Mouse (Mus musculus): ENCODE measurements around the gene Zfp800. TPM values are rescaled to one million over a fixed set of nuclear protein-coding genes. Genes with fewer than 3 reads are reported as not detected.

The Zfp800 gene
- polyA plus RNA-seq, 1 experiment from 2014 or later: 28.1 TPM

DNA sequence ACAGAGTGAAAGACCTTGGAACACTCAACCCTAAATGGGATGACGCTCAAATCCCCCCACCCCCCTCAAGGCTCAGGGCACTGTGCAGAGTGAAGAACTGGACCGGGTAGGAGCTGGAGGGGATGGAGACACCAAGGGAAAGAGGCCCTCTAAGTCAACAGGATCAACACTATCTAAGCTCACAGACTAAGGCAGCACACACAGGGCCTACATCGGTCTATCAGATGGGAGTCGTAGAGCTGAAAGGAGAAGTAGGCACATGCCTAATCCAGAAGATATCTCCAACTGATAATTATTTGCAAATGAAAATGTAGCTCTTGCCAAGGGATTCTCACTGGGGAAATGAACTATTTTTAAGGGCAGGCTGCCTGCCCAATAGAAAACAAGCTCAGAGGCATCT, 176.8 kb downstream of the Zfp800 start:
- no peak for ATAC-seq (ENCODE audit: low FRiP score)
- Histone ChIP-seq H3K4me2 (no peak overlapping the region), H3K9ac (no peak overlapping the region), H3K4me3 (replicated peaks) (no peak overlapping the region), H3K27ac (no peak overlapping the region), H3K9me3 (no peaks in the 10 kb centered on the region), H3K36me3 (replicated peaks) (no peaks in the 10 kb centered on the region), H3K27me3 (no peaks in the 10 kb centered on the region), H3K4me1 (no peaks in the 10 kb centered on the region)
- WGBS: 89% methylated on average over 4 of the region's 4 CpGs

DNA sequence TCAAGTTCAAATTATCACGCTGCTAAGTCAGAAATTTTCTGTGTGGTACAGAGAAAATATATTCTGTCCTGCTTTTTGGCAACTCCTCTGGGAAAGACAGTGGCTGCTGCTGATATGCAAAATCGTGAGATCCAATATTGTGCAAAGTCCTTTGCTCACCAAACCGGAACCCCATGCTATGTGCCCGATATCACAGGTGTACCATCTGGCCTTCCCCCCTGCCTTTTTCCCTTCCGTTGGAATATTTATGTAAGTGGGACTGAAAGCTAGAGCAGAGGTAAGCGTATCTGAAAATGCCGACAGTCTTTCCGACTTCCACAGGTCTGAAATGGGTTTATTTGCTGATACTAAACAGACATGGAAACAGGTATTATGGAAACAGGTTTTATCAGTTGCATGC, 179.4 kb downstream of the Zfp800 start:
- ATAC-seq (ENCODE audit: low FRiP score): no peak
- Histone ChIP-seq H3K36me3 (replicated peaks) (no peaks in the 10 kb centered on the region), H3K4me3 (replicated peaks) (no peak overlapping the region), H3K4me1 (no peaks in the 10 kb centered on the region), H3K9me3 (no peaks in the 10 kb centered on the region), H3K27ac (no peak overlapping the region), H3K4me2 (no peak overlapping the region), H3K27me3 (no peaks in the 10 kb centered on the region), H3K9ac (no peak overlapping the region)
- WGBS: 91% methylated on average over 8 of the region's 8 CpGs

DNA sequence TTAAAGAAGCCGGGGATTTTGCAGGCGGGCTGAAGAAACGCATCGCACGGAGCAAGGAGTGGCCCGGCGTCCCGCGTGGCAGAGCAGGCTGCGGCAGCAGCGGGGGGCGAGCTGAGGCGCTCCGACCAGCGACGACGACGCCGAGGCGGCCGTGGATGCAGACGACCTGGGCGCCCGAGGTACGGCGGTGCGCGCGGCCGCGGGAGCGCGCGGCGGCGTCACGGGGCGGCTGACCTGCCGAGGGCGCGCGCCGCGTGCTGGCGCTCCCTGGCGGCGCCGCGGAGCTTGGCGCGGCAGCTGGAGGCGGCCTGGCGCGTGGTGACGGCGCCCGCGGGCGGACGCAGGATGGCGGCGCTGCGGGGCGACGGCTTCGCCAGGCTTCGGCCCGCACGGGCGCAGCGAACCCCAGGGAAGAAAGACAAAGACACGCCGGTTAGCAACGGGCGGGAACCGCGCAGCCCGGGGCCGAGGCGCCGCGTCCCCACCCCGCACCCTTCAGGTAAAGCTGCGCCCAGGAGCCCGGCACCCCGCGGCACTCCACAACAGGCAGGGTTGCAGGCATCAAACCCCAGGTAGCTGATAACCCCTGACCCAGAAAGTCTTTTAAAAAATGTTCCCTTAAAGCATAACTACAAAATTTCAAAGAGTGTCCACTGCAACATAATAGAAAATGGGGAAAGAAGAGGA, 182.4 kb downstream of the Zfp800 start:
- no peaks in the 10 kb centered on the region for H3K9me3 ChIP-seq
- peak overlapping the region; percentile 69 for H3K9ac ChIP-seq
- no peaks in the 10 kb centered on the region for H3K4me1 ChIP-seq
- peak overlapping the region; percentile 83 for H3K4me2 ChIP-seq
- H3K4me3 ChIP-seq (replicated peaks): peak overlapping the region; percentile 63
- WGBS: under 1% methylated on average over 66 of the region's 87 CpGs
- 0 out of 2 replicates have a peak overlapping the region, but pooled peaks have one; percentile 13 for H3K27ac ChIP-seq
- H3K36me3 ChIP-seq (replicated peaks): no peaks in the 10 kb centered on the region
- H3K27me3 ChIP-seq: no peaks in the 10 kb centered on the region
- ATAC-seq (ENCODE audit: low FRiP score): peak; percentile 94

DNA sequence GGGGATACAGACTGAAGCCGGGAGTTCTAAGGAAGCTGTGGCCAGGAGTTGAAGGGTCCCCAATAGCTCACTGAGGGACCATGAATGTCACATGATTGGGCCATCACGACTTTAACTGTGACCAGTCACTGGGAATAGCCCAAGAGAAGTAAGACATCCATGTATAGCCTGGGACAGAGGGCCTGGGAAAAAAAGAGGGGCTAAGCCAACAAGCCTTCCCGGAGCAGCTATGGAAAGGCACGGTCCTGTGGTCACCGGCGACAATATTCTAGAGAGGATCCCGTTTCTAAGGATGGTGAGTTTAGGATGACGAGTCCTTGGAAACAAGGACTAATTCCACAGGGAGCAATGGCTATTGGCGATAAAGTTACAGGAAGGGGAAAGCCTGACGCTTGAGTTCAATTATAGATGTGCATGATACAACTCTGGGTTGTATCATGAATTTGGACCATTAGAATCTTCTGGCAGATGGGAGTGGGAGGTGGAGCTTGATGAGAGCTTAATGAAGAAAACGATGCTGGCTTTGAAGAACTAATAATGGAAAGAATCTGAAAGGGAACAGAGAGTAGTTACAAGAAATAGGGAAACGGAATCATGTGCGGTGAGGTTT, 183.0 kb downstream of the Zfp800 start:
- H3K4me3 ChIP-seq (replicated peaks): peak overlapping the region; percentile 63

DNA sequence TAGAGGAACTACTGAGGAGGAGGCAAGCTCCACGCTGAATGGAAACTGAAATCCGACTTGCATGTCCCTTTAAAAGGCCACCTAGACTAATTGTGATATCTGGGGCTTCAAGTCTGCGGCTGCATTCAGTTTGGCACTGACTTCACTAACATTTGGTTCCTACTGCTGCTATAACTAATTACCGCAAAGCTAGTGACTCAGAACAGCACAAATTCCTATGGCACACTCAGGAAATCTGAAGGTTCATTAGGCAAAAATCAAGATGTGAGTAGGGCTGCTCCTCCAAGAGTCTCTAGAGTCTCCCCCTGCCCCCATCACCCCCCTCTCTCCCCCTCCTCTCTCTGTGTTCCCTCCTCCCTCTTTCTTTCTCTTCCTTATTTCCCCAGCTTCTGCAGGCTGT, 194.4 kb downstream of the Zfp800 start:
- no peak overlapping the region for H3K27ac ChIP-seq
- no peak overlapping the region for H3K9ac ChIP-seq
- no peak overlapping the region for H3K4me3 ChIP-seq (replicated peaks)
- no peaks in the 10 kb centered on the region for H3K36me3 ChIP-seq (replicated peaks)
- H3K4me1 ChIP-seq: no peaks in the 10 kb centered on the region
- H3K4me2 ChIP-seq: no peak overlapping the region
- WGBS: 47% methylated on average over 4 of the region's 4 CpGs
- no peaks in the 10 kb centered on the region for H3K9me3 ChIP-seq
- H3K27me3 ChIP-seq: no peaks in the 10 kb centered on the region
- no peak for ATAC-seq (ENCODE audit: low FRiP score)

More for the DNA sequence above, 183.0 kb downstream of the Zfp800 start:
- Histone ChIP-seq H3K27ac (0 out of 2 replicates have a peak overlapping the region, but pooled peaks have one; percentile 13), H3K36me3 (replicated peaks) (no peaks in the 10 kb centered on the region), H3K4me2 (peak overlapping the region; percentile 83), H3K4me1 (no peaks in the 10 kb centered on the region), H3K9me3 (no peaks in the 10 kb centered on the region), H3K27me3 (no peaks in the 10 kb centered on the region), H3K9ac (peak overlapping the region; percentile 69)
- peak; percentile 24; the same call in 1 of the 2 replicates for ATAC-seq (ENCODE audit: low FRiP score)
- 35% methylated on average over 13 of the region's 13 CpGs for WGBS

DNA sequence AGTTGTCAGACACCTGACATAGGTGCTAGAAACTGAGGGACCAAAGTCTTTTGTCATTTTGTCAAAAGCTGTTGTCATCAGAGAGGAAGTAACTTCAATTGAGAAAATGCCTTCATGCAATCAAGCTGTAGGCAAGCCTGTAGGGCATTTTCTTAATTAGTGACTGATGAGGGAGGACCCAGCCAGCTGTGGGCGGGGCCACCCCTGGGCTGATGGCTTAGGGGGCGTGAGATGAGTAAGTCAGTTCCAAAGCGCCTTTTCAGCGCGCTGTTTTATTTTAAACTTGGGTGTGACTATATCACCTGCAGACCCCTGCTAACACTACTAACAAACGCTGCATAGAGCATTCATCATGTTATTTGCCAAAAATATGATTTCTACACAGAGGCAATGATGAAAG, 195.0 kb downstream of the Zfp800 start:
- Histone ChIP-seq H3K4me2 (no peak overlapping the region), H3K27me3 (no peaks in the 10 kb centered on the region), H3K4me1 (no peaks in the 10 kb centered on the region), H3K4me3 (replicated peaks) (no peak overlapping the region), H3K27ac (no peak overlapping the region), H3K9ac (no peak overlapping the region), H3K36me3 (replicated peaks) (no peaks in the 10 kb centered on the region), H3K9me3 (no peaks in the 10 kb centered on the region)
- 59% methylated on average over 6 of the region's 6 CpGs for WGBS
- ATAC-seq (ENCODE audit: low FRiP score): 0 out of 2 replicates have a peak, but pooled peaks have one; percentile 46

DNA sequence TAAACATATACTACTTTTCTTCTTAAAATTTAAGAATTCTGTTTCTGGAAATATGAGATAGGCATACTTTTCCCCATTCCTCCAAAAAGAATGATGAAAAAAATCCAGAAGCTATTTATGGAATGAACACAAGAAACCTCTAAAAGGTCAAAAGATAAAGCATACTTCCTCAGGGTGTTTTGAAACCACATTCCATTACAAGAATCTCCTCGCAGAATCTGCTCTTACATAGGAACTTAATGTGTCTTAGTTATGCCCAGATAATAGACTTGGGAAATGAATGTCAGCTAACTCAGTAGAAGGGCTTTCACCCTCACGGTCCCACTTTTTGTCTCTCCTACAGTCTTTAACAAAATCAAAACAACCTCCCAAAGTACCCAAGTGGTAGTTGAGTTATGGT, 203.9 kb downstream of the Zfp800 start:
- no peaks in the 10 kb centered on the region for H3K9me3 ChIP-seq
- H3K27ac ChIP-seq: no peak overlapping the region
- no peak overlapping the region for H3K9ac ChIP-seq
- H3K4me1 ChIP-seq: no peaks in the 10 kb centered on the region
- WGBS: 65% methylated on average over 2 of the region's 2 CpGs
- no peak overlapping the region for H3K4me3 ChIP-seq (replicated peaks)
- no peak overlapping the region for H3K4me2 ChIP-seq
- no peaks in the 10 kb centered on the region for H3K36me3 ChIP-seq (replicated peaks)
- H3K27me3 ChIP-seq: no peaks in the 10 kb centered on the region
- no peak for ATAC-seq (ENCODE audit: low FRiP score)

DNA sequence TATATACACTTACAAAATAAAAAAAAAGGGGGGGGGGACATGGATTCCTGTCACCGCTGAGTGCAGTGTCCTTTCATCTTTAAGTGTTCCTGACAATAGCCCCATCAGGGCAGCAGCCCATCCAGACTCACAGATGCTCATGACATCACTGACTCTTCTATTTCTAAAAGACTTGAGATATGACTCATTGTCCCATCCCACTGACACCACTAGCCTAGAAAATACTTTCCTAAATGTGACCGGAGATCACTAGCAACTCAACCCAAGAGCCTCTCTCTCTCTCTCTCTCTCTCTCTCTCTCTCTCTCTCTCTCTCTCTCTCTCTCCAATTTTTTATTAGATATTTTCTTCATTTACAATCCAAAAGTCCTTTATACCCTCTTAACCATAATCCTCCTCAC, 205.9 kb downstream of the Zfp800 start:
- H3K36me3 ChIP-seq (replicated peaks): no peaks in the 10 kb centered on the region
- 96% methylated on average over 2 of the region's 2 CpGs for WGBS
- H3K9me3 ChIP-seq: no peaks in the 10 kb centered on the region
- no peak overlapping the region for H3K27ac ChIP-seq
- no peak overlapping the region for H3K4me2 ChIP-seq
- no peak overlapping the region for H3K9ac ChIP-seq
- ATAC-seq (ENCODE audit: low FRiP score): no peak
- H3K4me1 ChIP-seq: no peaks in the 10 kb centered on the region
- no peaks in the 10 kb centered on the region for H3K27me3 ChIP-seq
- H3K4me3 ChIP-seq (replicated peaks): no peak overlapping the region

Other genes starting within 250 kb of the Zfp800 start
- gene Arf5, start 25.6 kb upstream of the Zfp800 start, polyA plus RNA-seq (2016; fragmentation: Nextera tagmentation; extraction: Ambion mirVana): 288 and 291 TPM in 2 replicates
- gene Fscn3, start 29.8 kb upstream of the Zfp800 start, polyA plus RNA-seq (2016; fragmentation: Nextera tagmentation; extraction: Ambion mirVana): not detected in 2 replicates
- 14.8 and 16.2 TPM in 2 replicates for gene Gcc1, start 30.4 kb upstream of the Zfp800 start, polyA plus RNA-seq (2016; fragmentation: Nextera tagmentation; extraction: Ambion mirVana)
- gene Pax4, start 51.3 kb upstream of the Zfp800 start, polyA plus RNA-seq (2016; fragmentation: Nextera tagmentation; extraction: Ambion mirVana): 0.14 TPM in 1 of 2 replicates, not detected in the other
- gene Snd1, start 77.1 kb upstream of the Zfp800 start, polyA plus RNA-seq (2016; fragmentation: Nextera tagmentation; extraction: Ambion mirVana): 104 and 109 TPM in 2 replicates

Data from forebrain, embryonic 12.5 days (tissue).